Mouse (Mus musculus): ENCODE results near the gene Tnrc6b. TPM values are rescaled to one million over a fixed set of nuclear protein-coding genes. Genes with fewer than 3 reads are reported as not detected.
"Not testable (repeated sequence)": the region's sequence is repeated elsewhere in the genome, so short reads cannot be mapped to it uniquely, and the experiment has no call there.

Tnrc6b gene
- polyA plus RNA-seq, 1 experiment from 2014 or later, result 27.4 TPM

DNA sequence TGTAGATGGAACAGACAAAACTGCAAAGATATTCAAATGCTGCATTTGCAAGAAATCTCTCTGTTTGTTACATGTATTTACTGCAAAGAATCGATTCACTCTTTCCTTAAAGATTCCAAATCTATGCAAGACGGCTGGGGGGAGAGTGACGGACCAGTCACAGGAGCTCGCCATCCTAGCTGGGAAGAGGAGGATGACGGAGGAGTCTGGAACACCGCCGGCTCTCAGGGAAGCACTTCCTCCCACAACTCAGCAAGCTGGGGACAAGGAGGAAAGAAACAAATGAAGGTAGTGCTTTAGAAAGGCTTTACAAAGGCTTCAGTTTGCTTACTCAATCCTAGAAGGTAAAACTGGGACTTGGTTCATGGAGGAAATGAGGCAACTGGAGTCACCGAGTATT lies 173.0 kb downstream of the Tnrc6b start:
- no peak for ATAC-seq (ENCODE audit: low FRiP score, low TSS enrichment)
- Histone ChIP-seq H3K9ac (replicated peaks; ENCODE audit: low read length) (no peak overlapping the region), H3K36me3 (ENCODE audit: insufficient read depth, low read length) (peaks cover 74% of the 10 kb centered on the region), H3K4me2 (replicated peaks; ENCODE audit: low read depth, low read length) (no peak overlapping the region), H3K27me3 (ENCODE audit: insufficient read depth, low read length) (no peaks in the 10 kb centered on the region), H3K4me3 (ENCODE audit: low read length) (no peak overlapping the region), H3K4me1 (ENCODE audit: insufficient read depth, low read length) (no peaks in the 10 kb centered on the region), H3K9me3 (ENCODE audit: low read length) (no peaks in the 10 kb centered on the region), H3K27ac (ENCODE audit: low read length) (no peak overlapping the region)
- WGBS, result 86% methylated on average over 8 of the region's 8 CpGs

DNA sequence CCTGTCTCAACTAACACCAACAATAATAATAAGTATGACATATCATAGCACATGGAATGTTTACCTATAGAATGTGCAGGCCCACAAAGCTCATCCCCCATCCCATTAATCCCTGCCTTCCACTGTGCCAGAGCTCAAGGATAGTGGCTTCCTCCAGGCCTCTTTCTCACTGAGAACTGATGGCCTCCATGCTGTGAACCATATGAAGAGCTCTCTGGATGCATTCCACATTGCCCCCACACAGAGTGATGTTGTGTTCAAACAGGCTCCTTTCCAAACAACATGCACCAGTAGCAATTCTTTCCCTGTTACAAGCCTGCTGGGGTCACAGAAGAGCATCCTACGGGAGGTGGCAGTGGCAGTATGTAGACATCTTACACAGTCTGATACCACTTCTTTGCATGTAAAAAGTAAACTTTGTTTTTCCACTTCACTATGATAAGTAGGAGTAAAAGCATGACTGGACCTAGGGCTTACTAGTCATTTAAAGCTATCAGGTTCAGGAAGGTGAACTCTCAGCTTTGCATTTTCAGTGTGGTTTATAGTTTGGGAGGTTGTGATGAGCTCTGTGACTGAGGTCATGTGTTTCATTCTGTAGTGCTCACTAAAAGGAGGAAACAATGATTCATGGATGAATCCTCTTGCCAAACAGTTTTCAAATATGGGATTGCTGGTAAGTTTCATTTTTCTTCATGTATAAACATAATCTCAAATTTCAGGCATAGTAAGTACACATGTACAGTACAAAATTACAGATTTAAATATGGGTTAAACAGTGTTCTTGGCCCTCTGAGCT lies 175.4 kb downstream of the Tnrc6b start:
- no peak overlapping the region for H3K4me2 ChIP-seq (replicated peaks; ENCODE audit: low read depth, low read length)
- WGBS, result 89% methylated on average over 1 of the region's 1 CpGs
- no peak overlapping the region for H3K27ac ChIP-seq (ENCODE audit: low read length)
- no peaks in the 10 kb centered on the region for H3K27me3 ChIP-seq (ENCODE audit: insufficient read depth, low read length)
- H3K9me3 ChIP-seq (ENCODE audit: low read length), result no peaks in the 10 kb centered on the region
- H3K4me3 ChIP-seq (ENCODE audit: low read length), result no peak overlapping the region
- H3K4me1 ChIP-seq (ENCODE audit: insufficient read depth, low read length), result no peaks in the 10 kb centered on the region
- H3K36me3 ChIP-seq (ENCODE audit: insufficient read depth, low read length), result peaks cover 64% of the 10 kb centered on the region
- no peak overlapping the region for H3K9ac ChIP-seq (replicated peaks; ENCODE audit: low read length)
- ATAC-seq (ENCODE audit: low FRiP score, low TSS enrichment), result no peak

DNA sequence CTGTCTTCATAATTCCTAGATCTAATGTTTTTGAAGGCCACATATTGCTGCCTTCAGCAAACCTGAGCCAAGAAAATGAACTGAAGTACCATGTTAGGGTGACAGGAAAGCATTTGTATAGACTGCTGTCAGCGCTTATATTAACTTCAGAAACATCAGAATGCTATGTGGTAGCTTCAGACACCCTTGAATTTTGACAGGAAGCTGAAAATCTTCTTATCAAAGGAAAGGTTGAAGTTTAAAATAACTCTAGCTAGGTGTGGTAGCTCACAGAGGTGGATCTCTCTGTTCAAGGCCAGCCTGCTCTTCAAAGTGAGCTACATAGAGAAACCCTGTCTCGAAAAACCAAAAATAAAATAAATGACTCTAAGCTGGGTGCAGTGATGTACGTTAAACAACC lies 181.2 kb downstream of the Tnrc6b start:
- Histone ChIP-seq H3K9me3 (ENCODE audit: low read length) (no peaks in the 10 kb centered on the region), H3K36me3 (ENCODE audit: insufficient read depth, low read length) (peaks cover 58% of the 10 kb centered on the region)
- 91% methylated on average over 3 of the region's 3 CpGs for WGBS

DNA sequence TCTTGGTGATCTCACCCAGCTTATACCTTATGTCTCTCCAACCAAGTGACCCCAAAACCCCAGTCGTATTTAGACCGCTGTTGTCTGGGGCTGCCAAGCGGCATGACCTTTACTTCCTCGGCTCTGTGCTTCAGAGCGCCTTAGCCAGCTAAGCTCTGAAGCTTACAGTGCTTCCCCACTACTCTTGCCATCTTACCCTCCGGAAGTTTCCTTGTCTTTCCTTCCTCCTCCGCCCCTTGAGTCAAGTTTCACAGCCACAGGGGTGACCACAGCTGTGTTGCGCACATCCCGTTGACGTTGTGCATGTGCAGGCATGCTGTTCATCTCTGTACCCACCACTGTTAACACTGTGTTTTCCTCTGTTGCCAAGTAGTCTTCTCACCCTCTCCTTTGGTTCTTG lies 185.6 kb downstream of the Tnrc6b start:
- H3K9me3 ChIP-seq (ENCODE audit: low read length), result no peaks in the 10 kb centered on the region
- H3K36me3 ChIP-seq (ENCODE audit: insufficient read depth, low read length), result peaks cover 49% of the 10 kb centered on the region
- no peaks in the 10 kb centered on the region for H3K27me3 ChIP-seq (ENCODE audit: insufficient read depth, low read length)
- H3K4me3 ChIP-seq (ENCODE audit: low read length), result no peak overlapping the region
- ATAC-seq (ENCODE audit: low FRiP score, low TSS enrichment), result no peak
- no peak overlapping the region for H3K4me2 ChIP-seq (replicated peaks; ENCODE audit: low read depth, low read length)
- H3K9ac ChIP-seq (replicated peaks; ENCODE audit: low read length), result no peak overlapping the region
- no peaks in the 10 kb centered on the region for H3K4me1 ChIP-seq (ENCODE audit: insufficient read depth, low read length)
- no peak overlapping the region for H3K27ac ChIP-seq (ENCODE audit: low read length)
- 94% methylated on average over 10 of the region's 10 CpGs for WGBS

More for the DNA sequence above, 181.2 kb downstream of the Tnrc6b start:
- H3K27me3 ChIP-seq (ENCODE audit: insufficient read depth, low read length), result no peaks in the 10 kb centered on the region
- no peak overlapping the region for H3K4me2 ChIP-seq (replicated peaks; ENCODE audit: low read depth, low read length)
- no peak overlapping the region for H3K4me3 ChIP-seq (ENCODE audit: low read length)
- no peaks in the 10 kb centered on the region for H3K4me1 ChIP-seq (ENCODE audit: insufficient read depth, low read length)
- no peak overlapping the region for H3K27ac ChIP-seq (ENCODE audit: low read length)
- H3K9ac ChIP-seq (replicated peaks; ENCODE audit: low read length), result no peak overlapping the region
- no peak for ATAC-seq (ENCODE audit: low FRiP score, low TSS enrichment)

- H3K27me3 ChIP-seq (ENCODE audit: insufficient read depth, low read length), result no peaks in the 10 kb centered on the region
Measured at GRCm38 (mm10) chr15:80897911-80898310, 186.8 kb downstream of the Tnrc6b start.

DNA sequence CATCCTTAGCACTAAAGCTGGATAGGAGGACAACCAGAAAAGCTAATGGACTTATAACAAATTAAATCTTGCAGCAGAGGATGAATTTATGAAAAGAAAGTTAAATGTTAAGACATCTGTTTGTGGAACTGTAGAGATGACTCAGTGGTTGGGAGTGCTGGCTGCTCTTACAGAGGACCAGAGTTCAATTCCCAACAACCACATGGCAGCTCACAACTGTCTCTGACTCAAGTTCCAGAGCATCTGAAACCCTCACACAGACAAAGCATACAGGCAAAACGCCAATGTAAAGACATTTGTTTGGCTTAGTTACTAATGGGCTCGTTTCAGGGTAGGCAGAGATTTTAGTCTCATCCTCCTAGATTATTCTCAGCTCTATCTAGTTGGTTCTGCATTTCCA lies 188.7 kb downstream of the Tnrc6b start:
- no peaks in the 10 kb centered on the region for H3K9me3 ChIP-seq (ENCODE audit: low read length)
- H3K36me3 ChIP-seq (ENCODE audit: insufficient read depth, low read length), result peaks cover 66% of the 10 kb centered on the region
- no peak for ATAC-seq (ENCODE audit: low FRiP score, low TSS enrichment)

More at GRCm38 (mm10) chr15:80897911-80898310, 186.8 kb downstream of the Tnrc6b start:
- Histone ChIP-seq H3K27ac (ENCODE audit: low read length) (no peak overlapping the region), H3K4me1 (ENCODE audit: insufficient read depth, low read length) (no peaks in the 10 kb centered on the region), H3K36me3 (ENCODE audit: insufficient read depth, low read length) (peaks cover 58% of the 10 kb centered on the region), H3K9me3 (ENCODE audit: low read length) (no peaks in the 10 kb centered on the region), H3K4me2 (replicated peaks; ENCODE audit: low read depth, low read length) (no peak overlapping the region), H3K9ac (replicated peaks; ENCODE audit: low read length) (no peak overlapping the region), H3K4me3 (ENCODE audit: low read length) (no peak overlapping the region)
- 93% methylated on average over 5 of the region's 5 CpGs for WGBS
- ATAC-seq (ENCODE audit: low FRiP score, low TSS enrichment), result no peak

GRCm38 (mm10) chr15:80901806-80902513 lies 190.8 kb downstream of the Tnrc6b start:
- ATAC-seq (ENCODE audit: low FRiP score, low TSS enrichment), result no peak
- H3K27ac ChIP-seq (ENCODE audit: low read length), result no peak overlapping the region
- no peaks in the 10 kb centered on the region for H3K27me3 ChIP-seq (ENCODE audit: insufficient read depth, low read length)
- H3K9ac ChIP-seq (replicated peaks; ENCODE audit: low read length), result no peak overlapping the region
- H3K4me2 ChIP-seq (replicated peaks; ENCODE audit: low read depth, low read length), result no peak overlapping the region
- H3K4me3 ChIP-seq (ENCODE audit: low read length), result no peak overlapping the region
- H3K9me3 ChIP-seq (ENCODE audit: low read length), result no peaks in the 10 kb centered on the region
- WGBS, result 87% methylated on average over 6 of the region's 6 CpGs
- no peaks in the 10 kb centered on the region for H3K4me1 ChIP-seq (ENCODE audit: insufficient read depth, low read length)
- peaks cover 67% of the 10 kb centered on the region for H3K36me3 ChIP-seq (ENCODE audit: insufficient read depth, low read length)

More for the DNA sequence above, 188.7 kb downstream of the Tnrc6b start:
- H3K4me1 ChIP-seq (ENCODE audit: insufficient read depth, low read length), result no peaks in the 10 kb centered on the region
- H3K4me2 ChIP-seq (replicated peaks; ENCODE audit: low read depth, low read length), result no peak overlapping the region
- WGBS, result 83% methylated on average over 2 of the region's 2 CpGs
- H3K27me3 ChIP-seq (ENCODE audit: insufficient read depth, low read length), result no peaks in the 10 kb centered on the region
- H3K9ac ChIP-seq (replicated peaks; ENCODE audit: low read length), result no peak overlapping the region
- H3K27ac ChIP-seq (ENCODE audit: low read length), result no peak overlapping the region
- no peak overlapping the region for H3K4me3 ChIP-seq (ENCODE audit: low read length)

DNA sequence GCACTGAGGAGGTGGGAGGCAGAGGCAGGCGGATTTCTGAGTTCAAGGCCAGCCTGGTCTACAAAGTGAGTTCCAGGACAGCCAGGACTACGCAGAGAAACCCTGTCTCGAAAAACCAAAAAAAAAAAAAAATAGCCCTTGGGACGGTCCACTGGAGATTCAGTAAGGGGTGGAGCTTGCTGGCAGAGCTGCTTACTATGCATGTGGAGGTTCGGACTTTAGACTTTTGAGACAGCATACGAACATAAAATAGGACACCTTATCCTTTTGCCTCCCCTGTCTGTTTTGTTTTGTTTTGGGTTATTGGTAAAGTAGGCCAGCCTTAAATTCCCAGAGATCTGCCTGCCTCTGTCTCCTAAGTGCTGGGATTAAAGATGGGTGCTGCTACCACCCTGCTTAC lies 193.7 kb downstream of the Tnrc6b start:
- H3K4me3 ChIP-seq (ENCODE audit: low read length); H3K4me1 ChIP-seq (ENCODE audit: insufficient read depth, low read length); ATAC-seq (ENCODE audit: low FRiP score, low TSS enrichment); H3K9ac ChIP-seq (replicated peaks; ENCODE audit: low read length); H3K4me2 ChIP-seq (replicated peaks; ENCODE audit: low read depth, low read length); H3K27me3 ChIP-seq (ENCODE audit: insufficient read depth, low read length); H3K27ac ChIP-seq (ENCODE audit: low read length); H3K9me3 ChIP-seq (ENCODE audit: low read length): not testable (repeated sequence)
- H3K36me3 ChIP-seq (ENCODE audit: insufficient read depth, low read length), result peaks cover 60% of the 10 kb centered on the region
- 92% methylated on average over 6 of the region's 6 CpGs for WGBS

- Histone ChIP-seq H3K27me3 (ENCODE audit: insufficient read depth, low read length) (no peaks in the 10 kb centered on the region), H3K9me3 (ENCODE audit: low read length) (no peaks in the 10 kb centered on the region), H3K36me3 (ENCODE audit: insufficient read depth, low read length) (peaks cover 47% of the 10 kb centered on the region), H3K9ac (replicated peaks; ENCODE audit: low read length) (no peak overlapping the region), H3K4me1 (ENCODE audit: insufficient read depth, low read length) (no peaks in the 10 kb centered on the region), H3K4me2 (replicated peaks; ENCODE audit: low read depth, low read length) (no peak overlapping the region), H3K27ac (ENCODE audit: low read length) (no peak overlapping the region), H3K4me3 (ENCODE audit: low read length) (no peak overlapping the region)
- 87% methylated on average over 3 of the region's 3 CpGs for WGBS
- ATAC-seq (ENCODE audit: low FRiP score, low TSS enrichment), result no peak
Measured at GRCm38 (mm10) chr15:80910183-80910582, 199.1 kb downstream of the Tnrc6b start.

All from kidney, embryonic 16.5 days (tissue).